Mouse (Mus musculus) frontal cortex, postnatal 25 days (tissue): Measurements from ENCODE around the gene Izumo2.
"Not testable (repeated sequence)": the region's sequence is repeated elsewhere in the genome, so short reads cannot be mapped to it uniquely, and the experiment has no call there.

Experiments
- DNase-seq, 2 experiments: peaks; one replicate each; pipeline ENCODE4 v3.0.0; 2022; ENCODE audit warnings: low spot score in 2 of 2

Gene Izumo2

DNA sequence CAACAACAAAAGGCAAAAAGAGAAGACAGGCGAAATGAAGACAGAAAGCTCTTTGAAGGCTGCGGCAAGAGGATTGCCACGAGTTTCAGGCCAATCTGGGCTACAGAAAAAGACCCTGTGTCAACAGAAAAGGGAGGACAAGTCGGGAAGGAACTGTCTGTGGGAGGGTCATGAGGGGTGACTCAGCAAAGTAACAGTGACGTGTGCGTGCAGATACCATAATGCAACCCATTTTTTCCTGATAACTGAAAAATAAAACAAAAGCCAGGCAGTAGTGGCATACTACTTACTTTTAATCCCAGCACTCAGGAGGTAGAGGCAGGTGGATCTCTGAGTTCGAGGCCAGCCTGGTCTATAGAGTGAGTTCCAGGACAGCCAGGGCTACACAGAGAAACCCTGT lies 10.6 kb upstream of the Izumo2 start:
- no peak for DNase-seq

DNA sequence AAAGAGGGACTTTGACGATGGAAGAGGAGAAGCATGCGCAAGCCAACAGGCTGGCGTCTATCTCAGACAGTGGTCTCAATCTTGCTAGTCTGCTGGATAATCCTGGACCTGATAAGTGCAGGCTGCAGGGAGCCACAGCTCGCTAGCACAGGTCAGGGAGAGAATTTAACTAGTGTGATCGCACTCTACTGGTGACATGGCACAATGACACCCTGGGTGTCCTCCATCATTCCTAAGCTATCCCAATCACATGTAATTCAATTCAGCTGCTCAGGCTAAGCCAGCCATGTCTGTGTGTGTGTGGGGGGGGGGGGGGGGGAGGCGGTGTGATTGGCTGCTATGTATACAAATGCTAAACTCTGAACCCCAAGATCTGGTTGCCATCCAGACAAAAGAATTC lies 6.6 kb upstream of the Izumo2 start:
- DNase-seq: no peak

DNA sequence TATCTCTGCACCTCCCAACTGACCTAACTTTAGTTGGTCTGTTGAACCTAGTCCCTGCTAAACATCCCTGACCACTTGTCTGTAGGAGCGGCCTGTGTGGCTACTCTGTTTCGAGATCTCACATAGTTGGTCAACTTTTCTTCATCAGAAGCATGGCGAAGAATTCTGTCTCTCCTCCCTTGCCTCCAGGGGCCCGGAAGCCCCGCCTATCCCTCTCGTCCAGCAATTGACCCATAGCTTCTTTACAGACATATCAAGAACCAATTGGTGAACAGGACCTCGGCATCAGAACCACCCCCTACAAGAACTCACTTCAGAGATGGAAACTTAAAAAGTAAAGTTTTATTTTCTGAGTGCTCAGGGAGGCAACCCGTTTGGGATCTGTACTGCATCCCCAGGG lies 5.6 kb upstream of the Izumo2 start:
- DNase-seq: no peak

DNA sequence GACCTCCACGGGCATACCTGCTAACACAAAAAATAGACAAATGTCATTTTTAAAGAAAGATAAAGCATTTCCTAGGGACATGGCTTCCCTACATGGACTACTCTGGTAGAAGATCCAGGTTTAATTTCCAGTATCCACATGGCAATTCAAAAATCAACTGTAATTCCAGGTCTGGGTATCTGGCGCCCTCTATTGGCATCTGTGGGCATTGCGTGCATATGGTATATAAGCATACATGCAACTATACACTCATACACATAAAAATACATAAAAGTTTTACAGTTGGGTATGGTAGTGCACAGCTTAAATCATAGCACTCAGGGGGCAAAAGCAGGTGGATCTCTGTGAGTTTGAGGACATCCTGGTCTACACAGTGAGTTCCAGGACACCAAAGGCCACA lies 4.2 kb upstream of the Izumo2 start:
- peak in 1 of 2 experiments; percentile 29 for DNase-seq

DNA sequence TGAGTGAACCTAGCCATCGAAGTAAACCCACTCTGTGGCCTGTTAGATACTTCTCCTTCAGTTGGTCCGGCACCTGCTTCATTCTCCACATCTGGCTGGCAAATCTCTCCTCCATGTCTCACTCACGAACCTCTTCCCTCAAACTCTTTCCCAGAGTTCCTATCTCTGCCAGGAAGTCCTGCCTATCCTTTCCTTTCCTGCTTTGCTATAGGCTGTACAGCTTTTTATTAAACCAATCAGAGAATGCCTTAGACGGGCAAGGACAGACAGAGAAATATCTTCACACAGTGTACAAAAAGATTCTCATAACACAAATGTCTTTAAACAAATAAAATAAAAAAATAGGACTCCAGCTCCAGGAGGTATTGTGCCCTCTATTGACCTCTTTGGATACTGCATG lies 3.5 kb upstream of the Izumo2 start:
- no peak for DNase-seq

DNA sequence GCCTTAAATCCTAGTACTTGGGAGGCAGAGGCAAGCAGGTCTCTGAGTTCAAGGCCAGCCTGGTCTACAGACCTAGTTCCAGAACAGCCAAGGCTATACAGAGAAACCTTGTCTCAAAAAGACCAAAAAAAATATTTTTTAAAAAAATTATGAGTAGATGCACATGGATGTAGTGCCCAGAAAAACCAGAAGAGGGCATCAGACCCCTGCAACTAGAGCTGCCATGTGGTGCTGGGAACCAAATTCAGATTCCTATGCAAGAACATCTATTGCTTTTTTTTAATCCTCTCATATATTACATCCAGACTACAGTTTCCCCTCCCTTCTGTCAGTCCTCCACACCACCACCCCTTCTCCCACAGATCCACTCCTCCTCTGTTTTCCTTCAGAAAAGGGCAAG lies 2.2 kb upstream of the Izumo2 start:
- DNase-seq: no peak

DNA sequence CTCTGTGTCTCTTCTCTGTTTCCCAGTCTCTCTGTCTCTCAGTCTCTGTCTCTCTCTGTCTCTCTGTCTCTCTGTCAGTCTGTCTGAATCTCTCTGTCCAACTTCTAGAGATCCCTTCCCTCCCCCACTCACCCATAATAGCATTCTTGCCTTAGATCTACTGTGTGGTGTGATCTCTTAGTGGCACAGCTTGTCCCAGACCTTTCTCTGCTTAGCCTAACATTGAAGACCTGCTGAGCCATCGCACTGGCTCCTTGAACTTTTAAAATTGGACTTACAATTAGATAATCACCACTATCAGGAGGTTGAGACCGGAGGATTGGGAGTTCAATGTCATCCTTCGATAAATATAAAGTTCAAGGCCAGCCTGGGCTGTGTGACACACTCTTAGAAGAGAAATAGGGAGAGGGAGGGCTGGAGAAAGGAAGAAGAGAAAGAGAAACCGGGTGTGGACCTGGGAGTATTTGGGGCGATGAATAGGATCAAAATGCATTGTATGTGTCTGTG lies 1.3 kb upstream of the Izumo2 start:
- DNase-seq: no peak

DNA sequence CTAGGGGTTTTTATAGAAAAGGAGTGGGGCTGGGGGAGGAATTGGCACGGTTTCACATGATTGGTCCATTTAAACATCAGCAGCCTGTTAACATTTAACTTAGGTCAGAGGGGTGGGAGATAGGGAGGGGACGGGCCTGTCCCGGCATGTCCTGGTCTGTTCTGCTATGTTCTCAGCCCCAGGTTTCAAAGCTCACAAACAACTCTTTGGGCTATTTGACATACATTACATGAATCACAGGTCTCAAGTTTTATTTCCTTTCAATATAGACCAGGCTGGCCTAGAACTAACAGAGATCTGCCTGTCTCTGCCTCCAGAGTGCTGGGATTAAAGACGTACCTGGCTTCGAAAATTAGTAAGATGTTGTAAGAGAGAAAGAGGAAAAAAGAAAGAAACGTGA lies 449 bp upstream of the Izumo2 start:
- DNase-seq: not testable (repeated sequence)

DNA sequence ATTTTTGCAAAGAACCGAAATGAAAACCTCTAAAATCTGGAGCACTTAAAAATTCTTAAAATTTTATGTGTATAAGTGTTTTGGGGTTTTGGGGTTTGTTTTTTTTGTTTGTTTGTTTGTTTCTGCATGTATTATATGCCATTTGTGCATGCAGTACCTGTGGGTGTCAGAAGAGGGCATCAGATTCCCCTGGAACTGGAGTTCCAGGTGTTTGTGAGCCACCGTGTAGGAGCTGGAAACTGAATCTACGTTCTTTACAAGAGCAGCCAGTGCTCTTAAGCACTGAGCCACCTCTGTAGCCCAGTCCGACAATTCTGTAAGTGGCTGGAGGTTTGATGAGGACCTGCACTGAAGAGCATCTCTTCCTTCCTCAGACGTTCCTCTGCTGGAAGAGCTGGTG lies 1.3 kb downstream of the Izumo2 start:
- DNase-seq: no peak

DNA sequence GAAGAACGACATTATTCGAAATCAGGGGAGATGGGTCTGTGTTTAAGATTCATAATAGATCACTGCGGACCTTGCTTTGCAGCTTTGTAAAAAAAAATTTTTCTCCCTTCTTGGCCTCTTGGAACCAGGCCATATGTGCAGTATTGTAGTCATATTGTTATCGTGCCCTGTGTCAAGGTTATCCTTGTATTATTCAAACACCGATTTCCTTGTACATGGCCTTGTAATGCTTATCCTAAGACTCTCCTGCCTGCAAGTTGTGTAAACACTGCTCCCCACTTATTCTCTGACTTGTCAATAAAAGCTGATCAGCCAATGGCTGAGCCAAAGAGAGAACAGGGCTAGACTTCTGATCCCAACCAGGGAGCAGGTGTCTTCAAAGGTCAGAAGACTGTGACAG lies 13.5 kb downstream of the Izumo2 start:
- no peak for DNase-seq

DNA sequence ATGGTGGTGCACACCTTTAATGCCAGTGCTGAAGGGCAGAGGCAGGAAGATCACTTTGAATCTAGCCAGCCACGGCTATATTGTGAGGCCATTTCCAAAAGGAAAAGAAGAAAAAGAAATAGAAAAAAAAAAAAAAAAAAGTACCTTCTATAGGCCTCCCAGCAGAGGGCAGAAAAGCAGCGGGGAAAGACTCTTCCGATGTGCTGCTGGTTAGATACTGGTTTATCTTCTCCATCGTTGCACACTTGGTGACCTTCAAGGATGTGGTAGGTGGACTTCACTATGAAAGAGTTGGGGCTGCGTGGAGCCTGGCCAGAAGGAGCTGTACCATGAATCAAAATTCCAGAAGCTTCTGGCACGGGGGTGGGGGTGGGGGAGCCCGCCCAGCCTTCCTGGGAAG lies 15.8 kb downstream of the Izumo2 start:
- no peak for DNase-seq

DNA sequence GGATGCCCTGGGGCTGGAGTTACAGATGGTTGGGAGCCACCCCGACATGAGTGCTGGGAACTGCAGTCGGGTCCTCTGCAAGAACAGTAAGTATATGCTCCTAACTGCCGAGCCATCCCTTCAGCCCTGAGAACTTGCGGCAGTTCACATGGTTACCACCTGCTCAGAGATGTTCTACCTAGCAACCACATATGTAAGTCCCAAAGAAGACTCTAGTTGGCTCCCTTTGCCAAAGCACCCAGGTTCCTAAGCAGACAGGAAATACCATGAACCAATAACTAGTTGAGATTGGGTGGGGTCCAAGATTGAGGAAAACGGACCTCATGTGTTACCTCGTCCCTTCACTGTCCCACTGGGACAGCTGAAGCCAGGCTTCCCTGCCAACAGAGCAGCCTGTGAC lies 17.8 kb downstream of the Izumo2 start:
- DNase-seq: no peak

DNA sequence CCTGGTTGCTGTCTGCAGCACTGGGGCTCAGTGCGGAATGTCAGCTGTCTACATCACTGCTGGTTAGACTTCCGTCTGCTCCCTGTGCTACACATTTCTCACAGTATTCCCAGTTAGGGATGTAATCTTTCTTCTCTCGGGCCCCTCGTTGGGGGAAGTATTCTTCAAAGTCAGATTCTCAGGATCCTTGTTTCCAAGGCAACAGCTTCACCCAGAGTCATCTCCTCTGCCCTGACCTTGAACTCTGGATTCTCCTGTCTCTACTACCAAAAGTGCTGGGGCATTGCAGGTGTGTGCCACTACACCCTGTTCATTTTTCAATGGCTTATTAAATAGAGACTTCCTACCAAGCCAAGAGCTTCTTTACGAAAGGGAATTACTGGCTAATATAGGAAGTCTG lies 18.6 kb downstream of the Izumo2 start:
- no peak for DNase-seq

DNA sequence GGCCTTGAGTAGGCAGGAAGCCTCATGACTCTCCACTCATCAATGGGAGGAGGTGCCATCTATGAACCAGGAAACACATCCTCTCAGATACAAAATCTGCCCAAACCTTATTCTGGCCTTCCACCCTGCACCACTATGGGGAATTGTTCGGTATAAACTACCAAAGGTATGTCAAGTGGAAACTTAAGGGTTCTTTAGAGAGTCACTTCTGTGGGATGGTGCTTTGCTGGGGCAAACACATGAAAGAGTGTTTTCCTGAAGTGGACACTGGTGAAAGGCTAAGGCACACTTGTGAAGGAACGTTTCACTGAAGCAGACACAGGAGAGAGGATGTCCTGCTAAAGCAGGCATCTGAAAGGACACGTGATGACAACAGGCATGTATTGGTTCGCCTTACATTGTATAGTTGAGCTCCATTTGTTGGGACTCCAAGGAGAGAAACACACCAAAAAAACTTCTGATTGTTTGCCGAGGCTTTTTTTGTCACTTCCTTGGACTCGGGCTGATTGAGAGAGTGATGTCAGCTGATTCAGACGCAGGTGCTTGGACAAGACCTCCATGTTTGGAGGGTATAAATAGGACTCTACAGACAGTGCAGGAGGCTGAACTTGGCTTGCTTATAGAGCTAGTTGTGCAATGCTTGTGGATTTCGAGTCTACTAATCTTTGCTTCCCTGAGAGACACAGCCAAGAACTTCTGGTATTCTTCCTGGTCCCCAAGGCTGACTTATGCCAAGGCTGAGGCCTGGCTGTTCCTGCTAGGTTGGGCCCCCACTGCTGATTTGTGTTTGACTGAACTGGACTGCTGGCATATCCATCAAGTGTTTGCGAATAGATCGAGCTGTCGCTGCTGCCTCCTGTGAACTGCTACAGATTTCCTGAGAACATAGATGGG lies 19.8 kb downstream of the Izumo2 start:
- DNase-seq: no peak

DNA sequence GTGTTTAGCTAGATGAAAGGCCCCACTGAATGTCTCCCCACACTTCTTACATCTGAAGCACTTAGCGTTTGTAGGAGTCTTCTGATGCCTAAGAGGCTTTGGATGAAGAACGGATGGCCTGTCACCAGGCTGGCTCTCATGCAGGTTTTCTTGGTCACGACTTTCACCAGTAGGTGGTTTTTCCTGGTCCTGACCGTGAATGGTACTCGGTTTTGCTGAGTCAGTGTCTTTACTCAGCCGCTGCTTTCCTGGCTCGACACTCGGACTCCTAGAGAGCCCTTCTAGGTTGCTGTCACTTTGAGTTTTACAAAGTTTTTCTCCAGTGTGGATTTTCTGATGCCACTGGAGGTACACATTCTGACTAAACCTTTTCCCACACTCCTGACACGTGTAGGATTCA lies 25.2 kb downstream of the Izumo2 start:
- no peak for DNase-seq

DNA sequence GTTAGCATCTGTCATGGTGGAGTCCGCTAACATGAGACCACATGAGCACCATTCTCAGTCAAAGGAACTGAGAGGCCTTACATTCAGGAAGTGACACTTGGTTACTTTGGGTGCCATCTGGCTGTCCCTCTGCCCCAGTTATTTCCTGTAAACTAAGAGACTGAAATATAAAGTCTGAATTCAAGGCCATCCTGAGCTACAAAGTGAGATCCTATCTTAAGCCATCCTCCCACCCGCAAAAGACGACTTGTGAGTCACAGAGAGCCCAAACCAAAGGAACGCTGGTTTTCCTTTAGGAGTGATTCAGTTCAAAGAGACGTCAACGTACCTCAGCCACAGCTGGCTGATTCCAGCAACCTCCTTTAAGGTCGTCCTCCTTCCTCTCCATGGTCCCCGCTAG lies 32.8 kb downstream of the Izumo2 start:
- DNase-seq: no peak

DNA sequence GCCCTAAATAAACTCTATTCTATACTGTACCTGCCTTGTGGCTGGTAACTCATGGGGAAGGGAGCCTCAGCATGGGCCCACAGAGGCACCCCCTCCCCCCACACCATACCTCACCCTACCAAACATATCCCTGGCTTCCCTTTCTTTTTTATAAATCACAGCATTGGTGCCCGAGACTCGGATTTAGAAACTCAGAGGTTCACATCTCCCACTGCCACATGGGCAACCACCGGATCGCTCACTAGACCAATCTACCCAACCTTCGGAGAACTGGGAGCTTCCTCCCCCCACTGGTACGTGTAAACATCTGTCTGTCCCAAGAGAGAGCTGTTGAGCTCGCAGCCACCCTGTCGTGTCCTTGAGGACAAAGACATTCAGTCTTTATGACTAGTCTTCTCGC lies 35.7 kb downstream of the Izumo2 start:
- no peak for DNase-seq

DNA sequence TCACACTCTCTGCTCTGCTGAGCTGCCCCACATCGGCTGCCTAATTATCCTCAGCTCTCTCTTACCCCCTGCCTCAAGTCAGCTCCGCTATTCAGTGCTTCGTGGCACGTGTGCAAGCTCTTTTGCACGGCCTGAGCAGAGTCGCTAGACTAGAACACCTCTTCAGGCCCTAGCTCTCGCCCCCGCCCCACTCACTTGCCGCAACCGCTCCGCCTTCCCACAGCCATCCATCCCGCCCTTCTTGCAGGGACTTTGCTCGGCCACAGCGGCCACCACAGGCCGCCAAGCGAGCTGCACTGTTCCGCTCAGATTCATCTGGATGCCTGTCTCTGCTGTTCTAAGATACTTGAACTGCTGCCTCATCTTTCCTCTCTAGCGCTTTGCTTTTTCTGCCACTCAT lies 36.5 kb downstream of the Izumo2 start:
- peak; percentile 45 to 51 for DNase-seq

DNA sequence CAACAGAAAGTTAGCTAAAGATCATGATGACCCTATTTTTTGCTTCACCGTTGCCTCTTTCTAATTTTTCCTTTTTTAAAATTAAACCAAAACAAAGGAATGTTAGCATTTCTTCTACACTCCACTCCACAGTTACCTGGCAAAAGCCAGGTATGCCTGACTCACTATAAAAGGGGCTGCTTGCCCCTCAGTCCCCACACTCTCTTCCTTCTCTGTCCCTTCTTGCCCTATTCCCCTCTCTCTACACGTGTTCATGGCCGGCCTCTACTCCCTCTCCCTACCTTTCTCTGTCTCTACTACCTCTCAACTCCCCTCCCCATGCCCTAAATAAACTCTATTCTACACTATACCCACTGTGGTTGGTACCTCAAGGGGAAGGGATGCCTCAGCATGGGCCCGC lies 38.6 kb downstream of the Izumo2 start:
- no peak for DNase-seq

DNA sequence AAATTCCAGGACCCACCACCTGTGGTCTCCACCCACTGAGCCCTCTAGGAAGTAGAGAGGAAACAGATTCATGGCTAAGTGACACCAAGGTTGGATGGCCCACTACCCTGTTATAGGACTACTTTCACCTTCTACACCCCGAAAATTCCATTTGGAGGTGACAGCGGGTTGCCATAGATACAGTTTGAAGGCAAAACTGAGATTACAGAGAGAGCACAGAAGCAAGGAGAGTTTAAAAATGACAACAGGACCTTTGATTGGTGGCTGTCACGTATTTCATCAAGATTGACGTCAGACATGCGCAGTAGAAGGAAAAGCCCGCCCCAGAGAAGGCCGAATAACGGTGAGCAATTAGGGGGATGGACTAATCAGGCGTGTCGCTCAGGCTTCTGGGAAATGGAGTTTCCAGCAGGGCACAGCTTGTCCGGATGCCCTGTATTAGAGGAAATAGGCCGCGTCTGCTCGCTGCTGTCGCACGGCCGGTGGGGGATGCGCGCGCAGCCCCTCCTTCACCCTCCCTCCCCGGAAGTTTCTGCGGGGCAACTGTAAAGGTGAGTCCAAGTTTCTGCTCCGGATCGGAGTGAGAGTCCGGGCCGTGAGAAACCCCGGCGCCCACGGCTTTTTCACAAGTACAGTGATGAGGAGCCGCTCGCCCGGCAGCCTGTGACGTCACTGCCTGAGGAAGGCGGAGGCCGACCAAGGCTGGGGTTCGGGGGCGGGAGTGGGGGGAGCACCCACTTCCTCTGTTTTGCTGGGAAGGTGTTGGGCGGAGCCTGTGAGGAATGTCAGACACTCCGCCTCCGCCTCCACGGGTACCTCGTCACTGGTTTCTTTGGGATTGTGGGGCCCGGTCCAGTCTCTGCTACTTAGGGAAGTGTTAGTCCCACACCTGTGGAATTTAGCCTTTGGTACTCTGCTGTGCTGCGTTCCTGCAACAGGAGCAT lies 39.8 kb downstream of the Izumo2 start, which contains the start of gene Vrk3:
Gene Vrk3 (plus strand): TSS at position 313 of the 944 bp plus-strand sequence.
- DNase-seq: peak; percentile 75 to 78

DNA sequence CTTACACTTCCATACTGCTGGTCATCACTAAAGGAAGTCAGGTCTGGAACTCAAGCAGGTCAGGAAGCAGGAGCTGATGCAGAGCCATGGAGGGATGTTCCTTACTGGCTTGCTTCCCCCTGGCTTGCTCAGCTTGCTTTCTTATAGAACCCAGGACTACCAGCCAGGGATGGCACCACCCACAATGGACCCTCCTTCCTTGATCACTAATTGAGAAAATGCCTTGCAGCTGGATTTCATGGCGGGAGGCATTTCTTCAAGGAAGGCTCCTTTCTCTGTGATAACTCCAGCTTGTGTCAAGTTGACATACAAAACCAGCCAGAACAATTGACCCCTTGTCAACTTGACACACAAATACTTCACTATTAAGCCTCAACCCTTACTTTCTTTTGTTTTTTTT lies 42.4 kb downstream of the Izumo2 start, which contains the start of gene Zfp473:
Gene Zfp473 (minus strand): TSS at position 101 of the 400 bp plus-strand sequence.
- not testable (repeated sequence) for DNase-seq

DNA sequence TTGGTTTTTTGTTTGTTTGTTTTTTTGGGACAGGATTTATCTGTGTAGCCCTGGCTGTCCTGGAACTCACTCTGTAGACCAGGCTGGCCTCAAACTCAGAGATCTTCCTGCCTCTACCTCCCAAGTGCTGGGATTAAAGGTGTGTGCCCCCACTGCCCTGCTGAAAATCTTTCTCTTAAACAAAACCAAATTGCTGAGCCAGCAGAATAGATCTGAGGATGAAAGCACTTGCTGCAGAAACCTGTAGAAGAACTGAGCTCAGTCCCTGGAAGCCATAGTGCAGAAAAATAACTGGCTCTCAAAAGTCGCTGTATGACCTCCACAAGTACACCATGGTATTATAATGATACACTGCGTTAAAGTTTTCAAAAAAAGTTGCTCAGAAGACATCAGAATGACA lies 48.6 kb downstream of the Izumo2 start:
- DNase-seq: no peak
